7 mouse cellular contexts compared by ENCODE assay signal in the genomic region with DNA sequence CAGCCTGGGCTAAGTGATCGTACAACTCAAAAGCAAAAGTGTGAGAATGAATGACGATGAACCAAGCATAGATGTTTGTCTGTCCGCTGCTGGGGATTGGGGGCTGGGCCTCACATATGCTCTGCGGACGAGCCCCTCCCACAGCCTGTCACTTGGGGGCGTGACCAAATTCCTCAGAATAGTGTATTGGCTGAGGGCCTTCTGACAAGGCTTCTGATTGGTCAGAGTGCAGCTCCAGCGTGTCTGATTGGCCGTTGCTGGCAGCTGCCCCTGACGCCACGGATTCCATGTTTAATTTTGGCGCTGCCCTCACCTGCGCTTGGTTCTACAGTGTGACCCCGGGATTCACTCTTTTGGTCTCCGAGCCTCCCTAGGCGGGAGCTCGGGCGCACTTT. TPM values are rescaled to one million over a fixed set of nuclear protein-coding genes. Genes with fewer than 3 reads are reported as not detected.
DNase-seq lines count a peak whose midpoint lies in the region; ATAC-seq lines count a peak whose summit lies in the region.

No protein-coding gene starts in this region.

- peak overlapping the region; percentile 48; the same call in 1 of the 2 replicates for H3K9ac ChIP-seq in intestine, embryonic 16.5 days (ENCODE audit: low read depth, low read length)

- intact Hi-C loops in left cerebral cortex, postnatal 36 days (cut with DNase I) = no loop called here

- H3K27ac ChIP-seq in intestine, embryonic 16.5 days (ENCODE audit: low read length) = no peak overlapping the region
- H3K27ac ChIP-seq in midbrain, embryonic 10.5 days (replicated peaks) = peak overlapping the region; percentile 55

- peak overlapping the region; percentile 45 for H3K4me2 ChIP-seq in intestine, embryonic 16.5 days (ENCODE audit: low read depth, low read length)

- H3K36me3 ChIP-seq in intestine, embryonic 16.5 days (ENCODE audit: control insufficient read depth, insufficient read depth, low read length) = no peaks in the 10 kb centered on the region
- H3K36me3 ChIP-seq in midbrain, embryonic 10.5 days = no peaks in the 10 kb centered on the region

- ATAC-seq in intestine, embryonic 16.5 days = peak; percentile 80

- peaks cover 6% of the 10 kb centered on the region; the same call in 1 of the 2 replicates for H3K27me3 ChIP-seq in intestine, embryonic 16.5 days (replicated peaks; ENCODE audit: control insufficient read depth, insufficient read depth, low read length)
- H3K27me3 ChIP-seq in midbrain, embryonic 10.5 days (ENCODE audit: low read depth, poor library complexity, severe bottlenecking) = peaks cover 77% of the 10 kb centered on the region

- H3K4me1 ChIP-seq in intestine, embryonic 16.5 days (ENCODE audit: control insufficient read depth, insufficient read depth, low read length) = peaks cover 29% of the 10 kb centered on the region
- H3K4me1 ChIP-seq in midbrain, embryonic 10.5 days = peaks cover 40% of the 10 kb centered on the region

- DNase-seq in adrenal gland, postnatal 10 days = peak; percentile 93
- peak; percentile 79 for DNase-seq in embryo, embryonic 11.5 days (ENCODE audit: low read depth, low spot score)
- DNase-seq in gastrocnemius, postnatal 4 days (ENCODE audit: low spot score in 2 of 2) = peak; percentile 80 to 92
- DNase-seq in left cerebral cortex, postnatal 36 days (ENCODE audit: low spot score in 2 of 2) = peak; percentile 87 to 90
- peak; percentile 83 for DNase-seq in midbrain, embryonic 10.5 days (ENCODE audit: low spot score)
- DNase-seq in skeletal muscle tissue, adult 2 months (ENCODE audit: low read depth, low spot score) = peak; percentile 97

- WGBS in intestine, embryonic 16.5 days = 5% methylated on average over 17 of the region's 17 CpGs
- 5% methylated on average over 17 of the region's 17 CpGs for WGBS in midbrain, embryonic 10.5 days

- no peaks in the 10 kb centered on the region for H3K9me3 ChIP-seq in intestine, embryonic 16.5 days (ENCODE audit: control insufficient read depth, low read length)
- H3K9me3 ChIP-seq in midbrain, embryonic 10.5 days (replicated peaks) = no peaks in the 10 kb centered on the region

- peak overlapping the region; percentile 27 for H3K4me3 ChIP-seq in intestine, embryonic 16.5 days (ENCODE audit: low read length)
- H3K4me3 ChIP-seq in midbrain, embryonic 10.5 days = peak overlapping the region; percentile 40

RNA-seq across cellular contexts. Expression of a gene that starts 22.6 kb away (rescaled TPM):
- 100 to 1,000 TPM in 1 of 2 experiments, 10 to 100 TPM in 1; 99.9 to 129 TPM for total RNA-seq in adrenal gland, postnatal 10 days (2021)
- 100 to 1,000 TPM; 274 to 335 TPM for total RNA-seq in gastrocnemius, postnatal 4 days (2021)
- 49.8 and 55.8 TPM in 2 replicates for polyA plus RNA-seq in intestine, embryonic 16.5 days (2015; fragmentation: Nextera tagmentation; extraction: Ambion mirVana)
- total RNA-seq in left cerebral cortex, postnatal 36 days (2021) = 10 to 100 TPM; 87.9 to 96.9 TPM
- polyA plus RNA-seq in midbrain, embryonic 10.5 days (2016; fragmentation: Nextera tagmentation; extraction: Ambion mirVana) = 8.7 and 11.7 TPM in 2 replicates

RNA-seq across cellular contexts. Expression of a gene that starts 40.0 kb away (rescaled TPM):
- total RNA-seq in adrenal gland, postnatal 10 days (2021) = 1 to 10 TPM; 1.2 to 1.6 TPM
- total RNA-seq in gastrocnemius, postnatal 4 days (2021) = under 1 TPM; 0.91 to 0.98 TPM
- 426 and 504 TPM in 2 replicates for polyA plus RNA-seq in intestine, embryonic 16.5 days (2015; fragmentation: Nextera tagmentation; extraction: Ambion mirVana)
- under 1 TPM; 0.77 to 0.94 TPM for total RNA-seq in left cerebral cortex, postnatal 36 days (2021)
- polyA plus RNA-seq in midbrain, embryonic 10.5 days (2016; fragmentation: Nextera tagmentation; extraction: Ambion mirVana) = 1.7 and 2.3 TPM in 2 replicates

RNA-seq across cellular contexts. Expression of a gene that starts 44.1 kb away (rescaled TPM):
- total RNA-seq in adrenal gland, postnatal 10 days (2021) = 1 to 10 TPM in 1 of 2 experiments, under 1 TPM in 1; 0.45 to 1.9 TPM
- 1 to 10 TPM; 1.3 to 2.0 TPM for total RNA-seq in gastrocnemius, postnatal 4 days (2021)
- 0.55 and 1.8 TPM in 2 replicates for polyA plus RNA-seq in intestine, embryonic 16.5 days (2015; fragmentation: Nextera tagmentation; extraction: Ambion mirVana)
- total RNA-seq in left cerebral cortex, postnatal 36 days (2021) = 1 to 10 TPM; 1.9 to 4.9 TPM
- 1.7 and 2.9 TPM in 2 replicates for polyA plus RNA-seq in midbrain, embryonic 10.5 days (2016; fragmentation: Nextera tagmentation; extraction: Ambion mirVana)

RNA-seq across cellular contexts. Expression of a gene that starts 48.6 kb away (rescaled TPM):
- total RNA-seq in adrenal gland, postnatal 10 days (2021) = 1 to 10 TPM; 1.1 to 1.6 TPM
- 1 to 10 TPM in 1 of 2 experiments, under 1 TPM in 1; 0.70 to 1.5 TPM for total RNA-seq in gastrocnemius, postnatal 4 days (2021)
- 2.9 and 3.7 TPM in 2 replicates for polyA plus RNA-seq in intestine, embryonic 16.5 days (2015; fragmentation: Nextera tagmentation; extraction: Ambion mirVana)
- total RNA-seq in left cerebral cortex, postnatal 36 days (2021) = 1 to 10 TPM; 2.5 to 4.3 TPM
- polyA plus RNA-seq in midbrain, embryonic 10.5 days (2016; fragmentation: Nextera tagmentation; extraction: Ambion mirVana) = 2.9 and 3.4 TPM in 2 replicates

RNA-seq across cellular contexts. Expression of a gene that starts 48.6 kb away (rescaled TPM):
- total RNA-seq in adrenal gland, postnatal 10 days (2021) = 10 to 100 TPM; 52.8 to 54.2 TPM
- 10 to 100 TPM; 48.1 to 48.5 TPM for total RNA-seq in gastrocnemius, postnatal 4 days (2021)
- polyA plus RNA-seq in intestine, embryonic 16.5 days (2015; fragmentation: Nextera tagmentation; extraction: Ambion mirVana) = 102 and 109 TPM in 2 replicates
- 100 to 1,000 TPM in 1 of 2 experiments, 10 to 100 TPM in 1; 80.0 to 103 TPM for total RNA-seq in left cerebral cortex, postnatal 36 days (2021)
- 93.4 and 98.7 TPM in 2 replicates for polyA plus RNA-seq in midbrain, embryonic 10.5 days (2016; fragmentation: Nextera tagmentation; extraction: Ambion mirVana)
